Mouse (Mus musculus) v-Abl transformed pro-B cells (cell line): Measurements from ENCODE around the gene Ncaph2.

Experiments used
- in situ Hi-C, 2 experiments: fragments of 400-800 bp; cut with MboI; formaldehyde crosslinking; loops; one replicate each; pipeline ENCODE4 v1.15.1; 2025; ENCODE audit not compliant: unreplicated experiment in 2 of 2

Gene Ncaph2

DNA sequence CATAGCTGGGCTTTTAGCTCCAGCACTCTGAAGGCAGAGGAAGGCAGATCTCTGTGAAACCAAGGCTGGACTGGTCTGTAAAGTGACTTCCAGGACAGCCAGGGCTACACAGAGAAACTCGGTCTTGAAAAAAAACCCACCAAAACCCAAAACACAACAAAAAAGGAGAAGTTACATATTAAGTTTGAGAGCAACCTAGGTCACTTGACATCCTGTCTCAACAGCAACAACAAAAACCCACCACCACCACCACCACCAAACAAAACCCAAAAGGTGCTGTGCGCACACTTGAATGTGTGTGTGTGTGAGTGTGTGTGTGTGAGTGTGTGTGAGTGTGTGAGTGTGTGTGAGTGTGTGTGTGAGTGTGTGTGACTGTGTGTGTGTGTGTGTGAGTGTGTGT lies 15.8 kb upstream of the Ncaph2 start:
- in situ Hi-C loops, result loop anchor here in 1 of 2 experiments (5.0 kb wide), 1 partner anchor 32 kb away; no protein-coding TSS in a partner anchor

DNA sequence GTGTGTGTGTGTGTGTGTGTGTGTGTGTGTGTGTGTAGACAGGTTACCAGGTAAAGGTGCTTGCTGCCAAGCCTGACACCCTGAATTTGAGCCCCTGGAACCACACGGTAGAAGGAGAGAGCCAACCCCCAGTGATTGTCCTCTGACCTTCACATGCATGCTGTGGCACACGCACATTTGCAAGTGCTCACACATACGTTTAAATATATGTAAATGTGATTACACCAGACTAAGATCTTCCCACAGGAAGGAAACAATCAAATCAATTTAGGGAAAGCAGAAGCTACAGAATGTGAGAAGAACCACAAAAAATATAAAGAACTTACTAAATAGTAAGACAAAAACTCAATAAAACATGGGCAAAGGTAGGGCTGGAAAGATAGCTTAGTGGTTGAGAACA lies 15.4 kb upstream of the Ncaph2 start:
- in situ Hi-C loops, result loop anchor here in 1 of 2 experiments (5.0 kb wide), 1 partner anchor 33 kb away; no protein-coding TSS in a partner anchor

DNA sequence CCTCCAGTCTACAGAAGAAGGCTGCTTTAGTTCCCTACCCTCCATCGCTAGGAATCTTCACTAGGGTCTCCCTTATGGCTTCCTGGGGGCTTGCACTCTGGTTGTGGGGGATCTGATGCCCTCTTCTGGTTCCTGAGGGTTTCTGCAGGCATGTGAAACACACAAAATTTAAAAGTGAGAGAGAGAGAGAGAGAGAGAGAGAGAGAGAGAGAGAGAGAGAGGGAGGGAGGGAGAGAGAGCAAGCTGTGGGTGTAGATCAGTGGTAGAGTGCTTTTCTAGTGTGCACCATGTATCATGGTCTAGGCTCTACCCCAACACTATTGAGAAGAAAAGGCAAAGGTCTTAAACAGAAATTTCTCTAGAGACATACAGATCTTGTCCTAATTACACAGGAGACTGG lies 13.8 kb upstream of the Ncaph2 start:
- in situ Hi-C loops, result loop anchor here in 1 of 2 experiments (5.0 kb wide), 1 partner anchor 34 kb away; no protein-coding TSS in a partner anchor

DNA sequence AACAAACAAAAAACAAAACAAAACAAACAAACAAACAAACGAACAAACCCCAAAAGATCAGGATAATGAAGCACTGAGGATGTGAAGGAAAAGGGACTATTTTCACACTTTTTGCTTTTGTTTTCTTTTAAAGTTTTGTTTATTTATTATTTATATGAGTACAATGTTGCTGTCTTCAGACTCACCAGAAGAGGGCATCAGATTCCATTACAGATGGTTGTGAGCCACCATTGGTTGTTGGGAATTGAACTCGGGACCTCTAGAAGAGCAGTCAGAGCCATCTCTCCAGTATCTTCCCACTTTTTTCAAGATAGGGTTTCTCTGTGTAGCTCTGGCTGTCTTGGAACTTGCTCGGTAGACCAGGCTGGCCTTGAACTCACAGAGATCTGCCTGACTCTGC lies 12.2 kb upstream of the Ncaph2 start:
- in situ Hi-C loops, result loop anchor here in 1 of 2 experiments (5.0 kb wide), 1 partner anchor 36 kb away; no protein-coding TSS in a partner anchor

DNA sequence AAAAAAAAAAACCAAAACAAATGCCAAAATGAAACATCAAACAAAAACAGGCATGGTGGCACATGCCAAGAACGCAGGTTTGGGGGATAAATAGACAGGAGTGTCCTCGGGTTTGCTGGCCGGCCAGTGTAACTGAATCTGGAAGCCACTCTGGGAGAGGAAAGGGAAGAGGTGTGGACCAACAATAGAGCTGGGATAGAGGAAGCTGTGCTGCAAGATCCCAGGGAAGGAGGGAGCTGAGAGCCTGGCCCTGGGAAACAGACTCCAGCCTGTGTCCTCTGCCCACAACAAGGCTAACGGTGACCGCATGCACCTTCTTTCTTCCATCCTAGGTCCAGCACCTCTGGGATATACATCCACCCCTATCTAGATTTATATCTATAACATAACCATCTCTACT lies 5.1 kb upstream of the Ncaph2 start:
- in situ Hi-C loops, result loop anchor here in 1 of 2 experiments (10.0 kb wide), 1 partner anchor 136 kb away; the partner anchor contains the start of gene Ppp6r2

DNA sequence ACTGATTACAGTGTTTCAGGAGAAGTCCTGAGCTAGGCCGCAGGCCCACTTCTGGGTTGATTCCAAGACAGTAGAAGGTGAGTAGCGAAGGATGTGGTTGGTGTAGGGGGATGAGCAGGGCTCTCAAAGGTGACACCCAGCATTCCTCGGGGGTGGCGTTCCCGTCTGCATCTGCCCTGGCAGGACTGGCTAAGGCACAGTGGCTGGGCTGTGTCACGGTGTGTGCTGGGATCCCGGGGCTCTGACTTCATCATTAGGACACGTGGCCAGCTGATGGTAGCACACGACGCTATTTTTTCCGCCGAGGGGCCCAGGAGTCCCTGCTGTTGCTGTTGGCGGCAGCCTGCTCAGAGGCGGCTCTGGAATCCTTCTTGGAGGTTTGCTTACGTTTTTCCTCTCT lies 4.2 kb upstream of the Ncaph2 start:
- in situ Hi-C loops, result loop anchor here in 1 of 2 experiments (10.0 kb wide), 1 partner anchor 137 kb away; the partner anchor contains the start of gene Ppp6r2

DNA sequence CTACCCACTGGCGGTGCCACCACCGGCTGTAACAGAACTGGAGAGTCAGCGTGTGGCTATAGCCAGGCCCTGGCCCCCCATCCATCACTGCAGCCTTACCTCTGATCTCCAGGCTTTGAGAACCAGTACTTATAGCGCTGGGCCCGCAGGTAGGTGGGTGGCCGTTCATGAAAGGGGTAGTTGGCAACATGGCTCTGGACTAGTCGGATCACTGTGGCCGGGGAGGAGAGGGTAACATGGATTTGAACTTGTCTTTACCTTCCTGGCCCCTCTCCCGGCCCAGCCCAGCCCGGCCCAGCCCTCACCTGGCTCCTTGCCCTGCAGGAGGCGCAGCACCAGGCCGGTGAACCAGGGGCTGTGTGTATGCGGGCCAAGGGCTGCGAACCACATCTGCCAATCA lies 3.5 kb upstream of the Ncaph2 start:
- in situ Hi-C loops, result loop anchor here in 1 of 2 experiments (10.0 kb wide), 1 partner anchor 137 kb away; the partner anchor contains the start of gene Ppp6r2

DNA sequence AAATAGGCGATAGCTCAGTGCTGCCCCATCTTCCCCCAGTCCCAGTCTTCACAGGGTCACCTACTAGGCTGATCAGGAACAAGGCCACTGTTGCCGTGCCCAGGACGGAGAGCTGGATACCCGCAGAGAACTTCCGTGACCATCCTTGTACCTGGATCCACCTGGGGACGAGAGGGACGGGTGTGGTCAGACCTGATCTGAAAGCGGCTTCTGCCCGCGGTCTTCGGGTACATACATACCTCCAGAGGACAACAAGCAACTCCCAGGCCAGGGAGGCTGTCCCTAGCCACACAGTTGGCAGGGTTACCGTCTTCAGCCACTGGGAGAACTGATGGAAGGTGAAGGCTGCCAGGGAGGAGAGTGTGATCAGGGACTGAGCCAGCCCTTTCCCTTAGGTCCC lies 2.7 kb upstream of the Ncaph2 start:
- in situ Hi-C loops, result loop anchor here in 1 of 2 experiments (10.0 kb wide), 1 partner anchor 138 kb away; the partner anchor contains the start of gene Ppp6r2

DNA sequence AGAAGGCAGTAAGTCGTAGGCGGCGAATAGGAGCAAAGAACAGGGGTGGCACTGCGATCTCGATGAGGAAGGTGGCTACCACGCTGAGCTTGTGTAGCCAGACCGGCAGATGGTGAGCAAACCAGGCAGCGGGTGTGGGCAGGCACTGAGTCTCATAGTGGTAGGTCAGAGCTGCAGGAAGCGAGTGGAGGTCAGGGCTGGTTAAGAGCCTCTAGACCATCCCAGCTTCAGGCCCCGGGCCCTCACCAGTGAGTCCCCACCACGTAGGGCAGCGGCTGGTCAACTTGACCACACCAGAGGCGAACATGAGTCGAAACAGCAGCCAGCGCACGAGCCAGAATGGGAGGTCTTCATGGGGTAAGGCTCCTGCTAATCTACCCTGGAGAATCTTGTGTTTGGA lies 1.7 kb upstream of the Ncaph2 start:
- in situ Hi-C loops, result loop anchor here in 1 of 2 experiments (10.0 kb wide), 1 partner anchor 139 kb away; the partner anchor contains the start of gene Ppp6r2

DNA sequence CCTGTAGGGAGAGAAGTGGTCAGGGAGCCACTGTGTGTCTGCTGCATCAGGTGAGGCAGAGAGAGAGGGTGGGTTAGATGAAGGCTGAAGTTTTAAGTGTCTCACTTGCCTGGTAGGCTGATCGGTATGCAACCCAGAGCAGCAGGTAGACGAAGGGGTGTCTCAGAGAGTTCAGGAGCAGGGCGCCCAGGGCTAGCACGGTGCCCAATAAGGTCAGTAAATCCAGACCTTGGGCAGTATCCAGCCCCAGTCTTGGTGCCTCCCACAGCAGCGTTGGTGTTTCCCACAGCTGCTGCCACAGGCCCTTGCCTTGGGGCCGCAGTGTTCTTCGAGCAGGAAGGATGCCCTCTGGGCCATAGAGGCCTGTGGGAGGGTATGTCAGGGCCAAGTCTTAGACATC lies 1.1 kb upstream of the Ncaph2 start:
- in situ Hi-C loops, result loop anchor here in 1 of 2 experiments (10.0 kb wide), 1 partner anchor 140 kb away; the partner anchor contains the start of gene Ppp6r2

DNA sequence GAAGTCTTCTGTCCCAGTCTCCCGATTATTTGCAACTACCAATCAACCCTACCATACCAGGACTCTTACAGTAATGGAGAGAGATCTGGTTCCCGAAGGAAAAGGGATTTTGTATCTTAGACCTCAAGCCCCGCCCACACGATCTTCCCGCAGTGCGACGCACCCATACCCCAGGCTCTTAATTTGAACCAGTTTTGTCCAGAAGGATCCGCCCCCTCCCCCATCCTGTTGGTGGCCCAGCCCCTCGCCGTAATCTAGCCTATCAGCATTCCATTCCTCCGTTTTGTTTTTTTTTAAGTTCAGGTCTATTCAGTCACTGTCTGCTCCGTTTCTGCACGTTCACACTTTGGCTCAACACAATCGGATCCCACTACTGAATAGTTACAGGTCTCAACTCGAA lies 853 bp downstream of the Ncaph2 start:
- in situ Hi-C loops, result loop anchor here in 1 of 2 experiments (10.0 kb wide), 1 partner anchor 142 kb away; the partner anchor contains the start of gene Ppp6r2

DNA sequence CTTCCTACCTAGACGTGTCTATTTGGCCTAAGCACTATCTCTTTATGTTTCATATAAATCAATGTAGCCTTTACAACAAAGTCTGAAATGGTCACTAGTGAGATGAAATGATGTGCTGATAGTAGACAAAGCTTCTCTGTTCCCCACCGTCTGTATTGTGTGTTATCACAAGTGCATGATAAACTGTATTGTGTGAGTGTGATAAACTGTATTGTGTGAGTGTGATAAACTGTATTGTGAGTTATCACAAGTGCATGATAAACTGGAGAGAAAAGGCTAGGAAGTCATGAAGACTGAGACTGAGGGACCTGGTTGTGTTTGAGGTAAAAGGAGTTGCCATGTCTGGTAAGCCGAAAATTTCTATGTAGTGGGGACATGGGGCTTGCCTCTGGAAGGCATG lies 3.3 kb downstream of the Ncaph2 start:
- in situ Hi-C loops, result loop anchor here in 1 of 2 experiments (10.0 kb wide), 1 partner anchor 144 kb away; the partner anchor contains the start of gene Ppp6r2

DNA sequence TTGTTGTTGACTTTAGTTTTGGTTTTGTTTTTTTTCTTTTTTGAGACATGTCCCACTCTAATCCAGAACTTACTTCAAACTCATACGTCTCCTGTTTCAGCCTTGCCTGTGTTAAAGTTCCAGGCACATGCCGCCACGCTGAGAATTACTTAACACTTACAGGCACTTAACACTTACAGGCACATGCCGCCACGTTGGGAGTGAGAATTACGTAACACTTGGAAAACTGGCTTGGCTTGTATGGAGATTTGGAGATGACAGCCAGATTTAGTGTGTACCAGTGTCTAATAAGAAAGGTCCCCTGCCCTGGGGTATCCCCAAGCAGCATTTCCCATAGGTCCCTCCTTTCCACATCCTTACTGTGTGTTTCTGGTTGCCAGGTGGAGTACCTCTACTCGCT lies 7.5 kb downstream of the Ncaph2 start:
- in situ Hi-C loops, result no loop called here

DNA sequence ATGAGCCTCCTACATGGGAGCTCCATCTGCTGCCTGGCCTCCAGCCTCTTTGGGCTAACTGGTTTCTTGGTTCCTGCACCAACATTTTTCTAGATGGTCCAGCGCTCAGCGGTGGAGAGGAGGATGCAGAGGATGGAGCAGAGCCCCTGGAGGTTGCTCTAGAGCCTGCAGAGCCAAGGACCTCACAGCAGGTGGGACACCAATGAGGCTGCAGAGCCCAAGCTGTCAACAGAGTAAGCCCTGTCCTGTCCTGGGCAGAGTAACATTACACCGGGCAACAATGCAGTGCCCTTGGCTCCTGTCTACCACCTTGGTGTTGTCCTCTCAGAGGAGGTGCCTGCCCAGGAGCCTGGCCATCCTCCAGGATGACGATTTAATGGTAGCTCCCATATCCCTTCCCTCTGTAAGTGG lies 9.6 kb downstream of the Ncaph2 start:
- in situ Hi-C loops, result no loop called here

DNA sequence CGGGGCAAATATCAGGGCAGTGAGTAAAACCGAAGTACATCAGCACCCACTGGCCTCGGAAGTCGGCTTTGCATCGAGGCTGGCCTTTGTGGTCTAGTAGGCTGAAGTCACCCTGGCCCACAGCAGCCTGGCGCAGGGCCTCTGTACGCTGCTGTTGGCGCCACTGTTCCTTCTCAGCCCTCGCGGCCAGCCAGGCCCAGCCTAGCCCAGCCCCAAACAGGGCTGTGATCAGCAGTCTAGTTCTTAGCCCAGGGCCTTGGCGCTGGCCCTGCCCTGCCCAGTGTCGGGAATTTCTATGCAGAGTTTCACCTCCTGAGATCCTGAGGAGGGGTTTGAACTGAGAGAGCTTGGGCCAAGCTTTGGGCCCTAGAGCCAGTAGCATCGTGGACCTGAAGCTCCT lies 16.5 kb downstream of the Ncaph2 start:
- in situ Hi-C loops, result loop anchor here (5.0 to 10.0 kb wide), 7 partner anchors 55 to 547 kb away; partner anchors contain the start of genes C730034F03Rik (in 1 of the 2), Chkb (in 1 of the 2), Cpt1b (in 1 of the 2) and Gm44502 (in 1 of the 2)

DNA sequence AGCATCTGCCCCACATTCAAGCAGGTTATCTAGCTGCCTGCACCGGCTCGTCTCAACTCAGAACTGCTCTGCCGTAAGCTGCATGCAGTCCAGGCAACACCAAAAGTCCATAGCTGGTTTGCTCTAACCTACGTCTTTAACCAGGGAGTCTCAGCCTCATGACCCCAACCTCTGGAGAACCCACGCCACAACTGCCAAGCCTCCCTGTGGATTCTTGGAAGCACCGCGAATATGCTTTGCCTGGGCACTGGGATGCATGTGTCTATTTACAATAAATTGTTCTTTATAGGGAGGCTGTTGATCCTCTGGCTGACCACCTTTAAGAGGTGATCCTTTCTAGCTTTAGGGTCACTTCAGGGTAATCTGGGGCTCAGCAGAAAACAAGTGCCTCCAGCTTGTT lies 17.0 kb downstream of the Ncaph2 start:
- in situ Hi-C loops, result loop anchor here (5.0 to 10.0 kb wide), 7 partner anchors 55 to 548 kb away; partner anchors contain the start of genes C730034F03Rik (in 1 of the 2), Chkb (in 1 of the 2), Cpt1b (in 1 of the 2) and Gm44502 (in 1 of the 2)

DNA sequence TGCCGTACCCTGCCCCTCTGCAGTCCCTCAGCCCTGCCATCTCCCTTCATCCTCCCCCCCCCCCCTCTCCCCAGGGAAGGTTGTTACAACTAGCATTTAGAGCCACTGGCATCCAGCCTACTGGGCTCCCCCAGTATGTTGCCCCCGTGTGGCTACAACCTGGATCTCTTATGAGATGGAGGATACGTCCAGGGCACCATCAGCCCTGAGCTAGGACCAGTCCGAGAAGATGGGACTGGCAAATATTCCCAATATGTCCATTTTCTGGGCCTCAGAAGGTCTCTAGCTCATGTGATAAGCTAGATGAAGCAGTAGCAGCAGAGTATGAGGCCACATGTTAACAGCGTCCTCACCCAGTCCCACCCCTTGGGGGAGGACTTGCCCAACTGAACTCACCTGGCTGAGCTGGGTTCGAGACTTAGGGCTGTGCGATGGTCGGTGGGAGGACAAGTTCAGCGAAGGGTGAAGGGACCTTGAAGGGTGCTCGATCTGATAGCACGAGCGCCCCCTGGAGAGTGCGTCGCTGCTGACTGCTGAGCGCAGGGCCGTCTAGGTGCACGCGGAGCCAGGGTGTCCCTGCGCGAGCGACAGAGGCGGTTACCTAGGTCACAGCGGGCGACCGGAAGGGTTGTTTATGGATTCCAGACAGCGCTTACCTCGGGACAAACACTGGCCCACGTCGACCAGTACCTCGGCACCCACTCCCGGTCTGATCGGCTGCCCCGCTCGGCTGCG lies 17.7 kb downstream of the Ncaph2 start:
- in situ Hi-C loops, result loop anchor here (5.0 to 10.0 kb wide), 7 partner anchors 54 to 548 kb away; partner anchors contain the start of genes C730034F03Rik (in 1 of the 2), Chkb (in 1 of the 2), Cpt1b (in 1 of the 2) and Gm44502 (in 1 of the 2)

DNA sequence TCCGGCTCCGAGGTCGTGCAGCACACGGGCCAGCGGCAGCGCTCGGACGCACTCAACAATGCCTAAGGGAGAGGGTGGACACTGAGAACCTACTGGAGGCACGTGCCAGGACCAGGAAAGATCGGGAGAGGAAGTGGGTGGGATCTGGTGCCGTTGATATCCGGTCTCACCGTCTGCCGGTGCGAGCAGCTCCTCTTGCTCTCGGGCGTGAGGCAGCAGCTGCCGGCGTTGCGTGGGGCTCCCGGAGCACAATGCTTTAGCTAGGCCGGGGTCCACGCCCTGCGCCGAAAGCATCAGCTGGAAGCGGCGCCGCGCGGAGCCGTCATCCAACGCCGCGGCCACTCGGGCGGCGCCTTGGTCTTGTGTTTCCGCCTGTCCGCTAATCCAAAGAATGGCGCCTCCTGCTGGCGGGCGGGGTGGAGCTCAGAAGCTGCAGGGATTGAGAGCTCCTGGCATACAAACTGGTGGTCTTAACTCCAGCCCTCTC lies 18.3 kb downstream of the Ncaph2 start, which contains the start of gene Sco2:
Gene Sco2 (minus strand): TSS at position 85 of the 487 bp plus-strand sequence.
- in situ Hi-C loops, result loop anchor here (5.0 to 10.0 kb wide), 7 partner anchors 53 to 549 kb away; partner anchors contain the start of genes C730034F03Rik (in 1 of the 2), Chkb (in 1 of the 2), Cpt1b (in 1 of the 2) and Gm44502 (in 1 of the 2)

DNA sequence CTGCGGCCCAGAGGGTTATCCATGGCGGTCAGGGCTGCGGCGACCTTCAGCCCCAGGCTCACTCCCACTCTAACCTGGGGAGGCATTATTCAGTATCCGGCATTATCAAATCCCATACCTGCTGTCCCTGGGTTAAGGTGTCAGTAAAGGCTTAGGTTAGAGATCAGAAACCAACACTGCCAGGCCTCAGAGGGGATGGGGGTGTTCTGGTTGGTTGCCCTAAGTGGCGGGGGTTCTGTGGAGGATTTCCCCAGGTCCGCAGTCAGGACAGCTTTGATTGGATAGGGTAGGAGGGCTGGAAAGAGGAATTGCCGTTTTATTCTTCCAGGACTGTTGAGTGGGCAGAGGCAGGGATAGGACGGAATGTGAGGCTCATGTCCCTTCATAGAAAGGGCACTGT lies 18.8 kb downstream of the Ncaph2 start:
- in situ Hi-C loops, result loop anchor here (5.0 to 10.0 kb wide), 7 partner anchors 53 to 550 kb away; partner anchors contain the start of genes C730034F03Rik (in 1 of the 2), Chkb (in 1 of the 2), Cpt1b (in 1 of the 2) and Gm44502 (in 1 of the 2)
